ENCODE assay signal across 11 mouse cellular contexts in genomic region chr1:159702038-159702437, GRCm38 (mm10).
A peak's percentile ranks its signal among the peaks of the same experiment; 100 is the strongest.
DNase-seq lines count a peak whose midpoint lies in the region; ATAC-seq and TF ChIP-seq lines count a peak whose summit lies in the region.
"Had no signal": no experiment of that assay in that cellular context is flagged by ENCODE, and none has a peak within 500 bp of the region (broad histone marks: within the 10 kb centered on the region; RNA-seq: fewer than 3 reads in every experiment).

No protein-coding gene starts in this region.

- WGBS in lung, postnatal 0 days, result 82% methylated on average over 9 of the region's 9 CpGs

- peak; percentile 53 for DNase-seq in adrenal gland, postnatal 10 days
- no peak for DNase-seq in adrenal gland, postnatal 4 days (ENCODE audit: low spot score in 2 of 2)
- DNase-seq in lung, postnatal 0 days (ENCODE audit: low spot score), result peak; percentile 43
- DNase-seq in lung, postnatal 4 days, result no peak
- DNase-seq in embryo, embryonic 11 days, result peak; percentile 78
- DNase-seq in retina, postnatal 1 day, result peak; percentile 76
- DNase-seq in frontal cortex, postnatal 10 days (ENCODE audit: low spot score in 2 of 2), result no peak
- DNase-seq in left cerebral cortex, postnatal 25 days (ENCODE audit: low spot score in 2 of 2), result no peak
- DNase-seq: cerebellum, postnatal 14 days had no signal

- intact Hi-C loops in left cerebral cortex, postnatal 25 days (cut with DNase I), result no loop called here

- no peaks in the 10 kb centered on the region for H3K36me3 ChIP-seq in lung, postnatal 0 days (ENCODE audit: insufficient read depth, low read length)
- H3K36me3 ChIP-seq: limb, embryonic 15.5 days; neural tube, embryonic 12.5 days had no signal

- no peaks in the 10 kb centered on the region for H3K27me3 ChIP-seq in lung, postnatal 0 days (replicated peaks; ENCODE audit: insufficient read depth, low read length)
- H3K27me3 ChIP-seq: limb, embryonic 15.5 days; neural tube, embryonic 12.5 days had no signal

- no peak for ATAC-seq in lung, postnatal 0 days

- no peaks in the 10 kb centered on the region for H3K9me3 ChIP-seq in lung, postnatal 0 days (ENCODE audit: low read length)
- H3K9me3 ChIP-seq: limb, embryonic 15.5 days; neural tube, embryonic 12.5 days had no signal

- H3K9ac ChIP-seq in lung, postnatal 0 days (replicated peaks; ENCODE audit: low read depth), result no peak overlapping the region
- H3K9ac ChIP-seq: limb, embryonic 15.5 days; neural tube, embryonic 12.5 days had no signal

- TF ChIP-seq CTCF in lung, postnatal 0 days (IDR thresholded peaks at IDR 0.05), result no peak

- H3K4me2 ChIP-seq in lung, postnatal 0 days (replicated peaks; ENCODE audit: low read depth, low read length), result no peak overlapping the region
- H3K4me2 ChIP-seq: limb, embryonic 15.5 days; neural tube, embryonic 12.5 days had no signal

- H3K4me3 ChIP-seq in lung, postnatal 0 days (ENCODE audit: low read depth, low read length), result no peak overlapping the region
- H3K4me3 ChIP-seq: limb, embryonic 15.5 days; neural tube, embryonic 12.5 days had no signal

- no peak for TF ChIP-seq EP300 in lung, postnatal 0 days (IDR thresholded peaks at IDR 0.05)

- no peak overlapping the region for H3K27ac ChIP-seq in lung, postnatal 0 days (ENCODE audit: low read length)
- H3K27ac ChIP-seq: limb, embryonic 15.5 days; neural tube, embryonic 12.5 days had no signal

- H3K4me1 ChIP-seq in lung, postnatal 0 days (ENCODE audit: insufficient read depth, low read depth, low read length), result no peaks in the 10 kb centered on the region
- H3K4me1 ChIP-seq: limb, embryonic 15.5 days; neural tube, embryonic 12.5 days had no signal

Comparison
In these comparisons a context has a peak if more than half of its experiments do, and no peak if none do; other contexts are left out.
1. DNase-seq: peak in adrenal gland, postnatal 10 days (single experiment), lung, postnatal 0 days (single experiment), embryo, embryonic 11 days (single experiment) and retina, postnatal 1 day (single experiment); none in adrenal gland, postnatal 4 days (0 of 2), lung, postnatal 4 days (0 of 2), frontal cortex, postnatal 10 days (0 of 2) and left cerebral cortex, postnatal 25 days (0 of 2).